Mouse (Mus musculus): ENCODE measurements around the gene Rgs6. TPM values are rescaled to one million over a fixed set of nuclear protein-coding genes. Genes with fewer than 3 reads are reported as not detected.

Rgs6 gene
- total RNA-seq, 2 experiments from 2014 or later: not detected

DNA sequence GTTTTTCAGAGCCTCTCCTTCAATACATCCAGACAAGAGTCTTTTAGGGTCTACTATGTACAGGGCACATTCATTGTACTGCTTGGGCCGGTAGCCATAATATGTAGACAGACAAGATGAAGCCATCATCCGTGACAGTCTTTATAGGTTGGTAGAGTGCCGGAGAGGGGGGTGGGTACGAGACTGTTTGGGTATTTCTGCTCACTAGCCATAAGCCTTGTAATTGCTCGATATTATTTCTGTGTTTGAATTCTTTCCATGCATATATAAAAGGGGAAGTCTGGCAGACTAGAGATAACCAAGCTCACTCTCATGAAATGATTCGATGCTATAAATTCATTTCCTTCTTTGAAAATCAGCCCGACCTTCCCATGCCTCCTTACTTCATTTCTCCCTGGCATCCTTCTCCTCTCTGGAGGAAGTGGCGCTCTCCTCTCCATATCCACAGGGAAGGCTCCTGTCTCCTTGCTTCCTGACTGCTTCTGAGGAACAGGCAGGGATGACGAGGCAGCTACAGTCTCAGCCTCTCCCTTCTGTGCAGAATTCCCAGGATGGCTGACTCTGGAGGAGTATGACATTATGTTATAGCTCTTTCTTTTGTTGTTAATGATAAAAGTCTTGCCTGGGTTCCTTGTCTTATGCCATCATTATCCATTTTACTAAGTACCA, 416.1 kb downstream of the Rgs6 start:
- no peak for ATAC-seq (replicated peaks; ENCODE audit: low FRiP score, poor library complexity, severe bottlenecking)

GRCm38 (mm10) chr12:83011056-83011565, 423.0 kb downstream of the Rgs6 start:
- no peak for ATAC-seq (replicated peaks; ENCODE audit: low FRiP score, poor library complexity, severe bottlenecking)

- no peak for ATAC-seq (replicated peaks; ENCODE audit: low FRiP score, poor library complexity, severe bottlenecking)
Measured at GRCm38 (mm10) chr12:83013918-83014691, 426.0 kb downstream of the Rgs6 start.

DNA sequence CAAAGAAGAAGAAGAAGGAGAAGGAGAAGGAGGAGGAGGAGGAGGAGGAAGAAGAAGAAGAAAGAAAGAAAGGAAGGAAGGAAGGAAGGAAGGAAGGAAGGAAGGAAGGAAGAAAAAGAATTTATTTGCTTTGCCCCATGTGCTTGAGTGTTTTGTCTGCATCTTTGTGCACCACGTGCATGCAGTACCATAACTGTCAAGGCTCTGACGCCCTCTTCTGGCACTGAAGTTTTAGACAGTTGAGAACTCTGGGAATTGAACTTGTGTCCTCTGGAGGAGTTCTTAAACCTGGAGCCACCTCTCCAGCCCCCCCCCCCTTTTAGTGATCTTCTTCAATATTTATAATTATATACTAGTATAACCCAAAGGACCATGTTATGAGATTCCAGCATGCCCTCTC, 426.8 kb downstream of the Rgs6 start:
- ATAC-seq (replicated peaks; ENCODE audit: low FRiP score, poor library complexity, severe bottlenecking): no peak

GRCm38 (mm10) chr12:83015366-83015765, 427.3 kb downstream of the Rgs6 start:
- no peak for ATAC-seq (replicated peaks; ENCODE audit: low FRiP score, poor library complexity, severe bottlenecking)

GRCm38 (mm10) chr12:83016486-83016885, 428.4 kb downstream of the Rgs6 start:
- ATAC-seq (replicated peaks; ENCODE audit: low FRiP score, poor library complexity, severe bottlenecking): no peak

GRCm38 (mm10) chr12:83018005-83018404, 429.9 kb downstream of the Rgs6 start:
- peak; percentile 59; the same call in 1 of the 2 replicates for ATAC-seq (replicated peaks; ENCODE audit: low FRiP score, poor library complexity, severe bottlenecking)

DNA sequence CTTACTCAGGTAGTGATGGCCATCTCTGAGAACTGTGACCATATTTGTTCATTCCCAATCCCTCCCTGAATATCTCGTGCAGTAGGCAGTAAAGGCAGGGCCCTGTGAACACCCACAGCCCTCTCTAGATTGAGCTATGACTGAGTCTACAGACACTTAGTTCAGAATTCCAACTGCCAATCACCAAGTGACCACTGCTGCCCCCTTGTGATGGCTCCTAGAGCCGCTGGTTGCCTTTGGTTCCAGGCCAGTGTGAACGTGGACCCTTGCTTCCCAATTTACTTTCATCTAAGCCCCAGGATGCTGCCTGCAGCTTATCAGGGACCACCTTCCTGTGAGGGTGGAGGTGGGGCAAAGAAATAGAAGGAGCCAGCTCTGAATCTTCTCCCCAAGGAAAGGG, 438.9 kb downstream of the Rgs6 start:
- peak; percentile 61; the same call in 1 of the 2 replicates for ATAC-seq (replicated peaks; ENCODE audit: low FRiP score, poor library complexity, severe bottlenecking)

GRCm38 (mm10) chr12:83033171-83033835, 445.2 kb downstream of the Rgs6 start:
- ATAC-seq (replicated peaks; ENCODE audit: low FRiP score, poor library complexity, severe bottlenecking): no peak

DNA sequence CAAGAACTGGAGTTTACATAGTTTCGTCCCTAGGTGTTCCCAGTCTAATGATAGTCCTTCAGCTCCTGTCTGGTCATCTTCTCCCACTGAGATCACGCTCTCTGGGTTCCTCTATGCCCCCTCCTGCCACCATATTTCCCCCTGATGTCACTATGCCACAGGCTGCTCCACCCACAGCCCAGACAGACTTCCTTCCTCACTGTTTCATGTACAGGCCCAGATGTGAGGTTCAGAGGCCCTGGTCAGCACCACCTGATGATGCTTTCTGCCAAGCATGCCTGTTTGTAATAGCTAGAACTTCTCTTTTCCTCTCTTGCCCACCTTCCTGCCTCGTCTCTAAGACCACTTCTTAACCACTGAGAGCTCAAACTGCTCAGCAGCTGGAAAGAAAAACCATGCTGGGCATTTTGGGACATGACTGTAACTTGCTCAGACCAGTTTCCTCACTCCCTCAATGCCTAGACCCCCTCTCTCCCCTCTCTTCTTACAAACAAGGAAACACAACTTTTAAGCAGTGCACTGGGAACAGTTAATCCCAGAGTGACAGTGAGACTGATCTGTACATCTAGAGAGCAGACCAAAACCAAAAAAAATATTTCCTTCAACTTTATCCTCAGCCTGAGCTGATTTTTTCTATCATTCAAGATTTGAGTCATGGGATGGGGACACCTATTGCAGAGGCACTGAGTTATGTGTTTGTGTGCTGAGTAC, 446.9 kb downstream of the Rgs6 start:
- no peak for ATAC-seq (replicated peaks; ENCODE audit: low FRiP score, poor library complexity, severe bottlenecking)

- no peak for ATAC-seq (replicated peaks; ENCODE audit: low FRiP score, poor library complexity, severe bottlenecking)
Measured at GRCm38 (mm10) chr12:83037798-83038560, 449.9 kb downstream of the Rgs6 start.

- ATAC-seq (replicated peaks; ENCODE audit: low FRiP score, poor library complexity, severe bottlenecking): no peak
Measured at GRCm38 (mm10) chr12:83038779-83039178, 450.7 kb downstream of the Rgs6 start.

DNA sequence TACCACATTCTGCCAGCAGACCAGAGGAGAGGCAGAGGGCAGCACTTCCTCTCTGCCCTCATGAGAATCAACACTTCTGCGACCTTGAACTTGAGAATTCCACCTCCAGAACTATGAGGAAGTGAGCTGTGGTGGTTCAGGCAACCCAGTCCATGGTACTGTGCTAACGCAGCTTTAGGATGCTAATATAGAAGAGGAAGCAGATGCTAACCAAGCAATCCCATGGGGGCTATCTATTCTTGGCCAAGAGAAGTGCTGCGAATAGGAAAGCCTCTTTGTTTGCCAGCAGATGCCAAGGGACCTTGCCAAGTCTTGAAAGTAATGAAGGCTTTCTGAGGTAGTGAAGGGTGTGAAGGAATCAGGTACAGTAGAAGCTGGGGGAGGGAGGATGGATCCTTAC, 451.8 kb downstream of the Rgs6 start:
- no peak for ATAC-seq (replicated peaks; ENCODE audit: low FRiP score, poor library complexity, severe bottlenecking)

DNA sequence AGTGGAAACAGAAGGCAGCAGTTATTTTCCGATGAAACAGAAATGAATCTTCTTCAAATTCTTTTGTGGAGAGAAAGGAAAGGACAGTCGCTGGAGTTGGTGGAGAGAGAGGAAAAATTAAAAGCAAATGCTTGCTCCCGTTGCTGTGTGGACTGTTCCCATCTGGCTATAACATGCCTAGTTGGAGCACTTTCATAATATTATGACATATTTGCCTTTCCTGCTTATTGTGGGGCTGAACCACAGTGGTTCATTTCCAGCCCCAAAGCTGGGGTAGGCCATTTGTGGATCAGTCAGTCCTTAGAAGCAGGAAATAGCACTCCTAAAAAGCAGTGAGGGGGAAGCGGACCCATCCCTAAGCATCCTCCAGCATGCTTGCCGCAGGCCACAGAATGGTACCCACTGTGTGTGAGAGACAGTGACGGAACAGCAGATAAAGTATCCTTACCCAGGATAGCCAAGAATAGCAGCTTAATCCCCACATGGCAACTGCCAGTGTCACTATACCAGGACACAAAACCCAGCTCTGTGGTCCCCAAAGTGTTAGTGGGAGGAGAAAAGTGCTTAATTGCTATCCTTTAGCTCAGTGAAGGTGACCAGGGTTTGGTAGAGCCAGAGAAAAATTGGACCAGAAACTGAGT, 456.0 kb downstream of the Rgs6 start:
- no peak for ATAC-seq (replicated peaks; ENCODE audit: low FRiP score, poor library complexity, severe bottlenecking)

GRCm38 (mm10) chr12:83044621-83044990, 456.5 kb downstream of the Rgs6 start:
- no peak for ATAC-seq (replicated peaks; ENCODE audit: low FRiP score, poor library complexity, severe bottlenecking)

DNA sequence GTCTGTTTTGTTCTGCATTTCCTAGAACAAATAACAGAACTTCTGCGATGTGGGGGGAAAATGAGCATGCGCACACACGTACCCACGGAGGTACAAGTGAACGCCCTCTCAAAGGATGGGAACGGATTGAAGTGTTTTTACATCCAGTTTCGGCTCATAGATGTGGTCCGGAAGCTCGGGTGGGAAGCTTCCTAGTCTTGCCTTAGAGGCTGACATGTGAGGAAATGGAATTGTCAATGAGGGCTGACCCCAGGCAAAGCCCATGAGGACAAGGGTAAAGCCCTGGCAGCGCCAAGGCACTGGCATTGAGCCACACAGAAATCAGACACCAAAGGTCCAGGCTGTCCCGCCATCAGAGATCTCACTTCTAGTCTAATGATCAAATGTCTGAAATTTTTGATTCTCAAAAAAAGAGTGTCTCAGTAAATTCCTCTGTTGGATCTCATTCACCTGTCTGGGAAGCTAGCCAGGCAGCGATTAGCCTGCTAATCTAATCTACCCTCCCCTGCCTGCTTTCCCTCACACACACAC, 457.0 kb downstream of the Rgs6 start:
- ATAC-seq (replicated peaks; ENCODE audit: low FRiP score, poor library complexity, severe bottlenecking): no peak

DNA sequence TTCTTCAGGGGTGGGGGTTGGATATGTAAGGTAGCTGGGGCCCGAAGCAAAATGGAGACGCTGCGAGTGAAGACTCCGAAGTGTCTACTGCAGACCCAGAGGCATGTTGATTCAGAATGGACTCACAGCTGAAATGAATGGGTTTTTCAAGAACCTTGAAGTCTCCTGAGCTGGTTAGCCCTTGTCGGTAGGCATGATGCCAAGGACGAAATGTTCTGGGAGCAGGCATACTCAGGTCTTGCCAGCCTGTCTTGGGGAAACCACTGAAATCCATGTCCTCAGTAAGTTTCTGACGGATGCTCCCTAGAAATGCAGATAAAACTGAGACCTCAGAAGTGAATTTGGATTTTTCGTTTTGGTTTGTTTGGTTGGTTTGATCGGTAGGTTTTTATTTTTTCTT, 458.6 kb downstream of the Rgs6 start:
- ATAC-seq (replicated peaks; ENCODE audit: low FRiP score, poor library complexity, severe bottlenecking): no peak

DNA sequence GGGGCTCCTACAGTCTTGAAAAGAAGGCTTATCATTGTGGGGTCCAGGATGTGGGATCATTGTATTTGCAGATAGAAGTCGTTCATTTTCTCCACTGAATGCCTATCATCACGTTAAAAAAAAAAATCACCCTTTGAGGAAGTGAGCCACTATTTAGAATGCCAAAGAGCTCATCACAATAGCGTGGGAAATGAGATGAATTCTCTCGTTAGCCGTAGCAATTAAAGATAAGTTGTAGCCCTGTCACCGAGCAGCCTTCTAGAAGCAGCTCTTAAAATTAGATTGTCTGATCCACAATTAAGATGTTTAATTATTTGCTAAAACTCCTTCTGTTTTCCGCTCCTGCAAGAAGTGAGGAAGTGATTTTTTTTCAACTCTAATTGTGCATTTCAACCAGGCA, 459.6 kb downstream of the Rgs6 start:
- ATAC-seq (replicated peaks; ENCODE audit: low FRiP score, poor library complexity, severe bottlenecking): no peak

- ATAC-seq (replicated peaks; ENCODE audit: low FRiP score, poor library complexity, severe bottlenecking): no peak
Measured at GRCm38 (mm10) chr12:83050514-83050913, 462.4 kb downstream of the Rgs6 start.
